Mouse (Mus musculus): ENCODE data around the gene Usp9x. TPM values are rescaled to one million over a fixed set of nuclear protein-coding genes. Genes with fewer than 3 reads are reported as not detected.

The Usp9x gene
- total RNA-seq, 2 experiments from 2014 or later, result 130 TPM

DNA sequence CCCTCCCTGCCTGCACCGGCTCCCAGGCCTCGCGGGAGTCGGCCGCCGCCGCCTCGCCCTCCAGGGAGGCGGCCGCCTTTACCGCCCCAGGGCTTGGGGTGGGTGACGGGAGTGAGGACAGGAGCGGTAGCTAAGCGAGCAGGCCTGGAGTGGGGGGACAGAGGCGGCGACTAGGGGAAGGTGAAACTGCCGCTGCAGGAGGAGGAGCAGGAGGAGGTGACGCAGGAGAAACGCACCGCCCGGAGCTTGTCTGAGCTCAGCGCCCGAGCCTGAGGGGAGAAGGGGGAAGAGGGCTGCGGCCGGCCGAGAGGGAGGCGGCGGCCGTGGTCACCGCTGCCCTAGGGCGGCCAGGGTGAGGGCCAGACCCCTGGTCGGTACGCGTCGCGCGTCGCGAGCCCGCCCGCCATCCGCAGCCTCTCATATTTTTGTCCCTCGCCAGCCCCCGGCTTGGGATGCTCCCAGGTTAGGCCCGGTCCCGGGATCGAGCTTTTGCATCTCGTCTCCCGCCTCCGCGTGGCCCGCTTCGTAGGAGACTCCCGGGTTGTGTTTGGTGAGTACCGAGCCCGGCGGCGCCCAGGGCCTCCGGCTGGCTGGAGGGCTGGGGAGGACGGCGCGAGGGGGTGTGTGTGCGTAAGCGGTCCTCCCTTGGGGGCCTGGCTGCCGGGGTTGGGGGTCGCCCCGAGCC lies 620 bp downstream of the Usp9x start:
- DNase-seq, result peak; percentile 50 to 53
- intact Hi-C loops (cut with DNase I), result no loop called here

DNA sequence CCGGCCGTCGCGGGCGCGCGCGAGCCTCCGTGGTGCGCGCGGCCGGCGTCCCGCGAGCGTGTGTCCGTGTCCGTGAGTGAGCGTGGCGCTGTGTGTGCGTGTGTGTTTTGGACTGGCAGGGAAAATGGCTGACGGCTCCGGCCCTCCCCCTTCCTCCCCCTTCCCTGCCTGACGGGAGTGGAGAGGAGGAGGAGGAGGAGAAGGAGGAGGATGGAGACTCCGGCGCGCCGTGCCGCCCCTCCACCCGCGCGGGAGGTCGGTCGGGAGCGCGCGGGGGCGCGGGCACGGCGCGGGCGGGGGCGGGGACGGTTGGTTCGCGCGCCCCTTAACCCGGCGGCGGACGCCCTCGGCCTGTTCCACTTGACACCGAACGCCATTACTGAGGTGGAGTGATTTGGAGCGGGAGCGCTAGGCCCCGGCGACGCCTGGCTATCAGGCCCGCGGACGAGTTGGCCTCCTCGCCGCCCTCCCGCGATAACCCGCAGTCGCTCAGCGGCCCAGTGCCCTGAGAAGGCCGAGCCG lies 1.2 kb downstream of the Usp9x start:
- intact Hi-C loops (cut with DNase I), result no loop called here
- DNase-seq, result peak; percentile 58 to 61

DNA sequence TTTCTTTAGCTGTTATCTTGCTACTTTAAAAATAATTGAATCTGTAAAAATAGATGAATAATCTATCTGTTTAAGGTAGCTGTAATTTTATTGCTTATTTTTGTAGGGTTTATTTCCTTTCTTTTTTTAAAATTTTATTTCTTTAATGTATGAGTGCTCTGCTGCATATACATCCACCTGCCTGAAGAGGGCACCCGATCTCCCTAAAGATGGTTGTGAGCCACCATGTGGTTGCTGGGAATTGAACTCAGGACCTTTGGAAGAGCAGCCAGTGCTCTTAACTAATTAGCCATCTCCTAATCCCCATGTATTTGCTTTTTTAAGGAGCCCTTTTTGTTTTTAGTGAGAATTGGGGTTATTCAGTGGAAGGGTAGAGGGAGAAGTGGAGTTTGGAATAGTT lies 14.3 kb downstream of the Usp9x start:
- intact Hi-C loops (cut with DNase I), result no loop called here

DNA sequence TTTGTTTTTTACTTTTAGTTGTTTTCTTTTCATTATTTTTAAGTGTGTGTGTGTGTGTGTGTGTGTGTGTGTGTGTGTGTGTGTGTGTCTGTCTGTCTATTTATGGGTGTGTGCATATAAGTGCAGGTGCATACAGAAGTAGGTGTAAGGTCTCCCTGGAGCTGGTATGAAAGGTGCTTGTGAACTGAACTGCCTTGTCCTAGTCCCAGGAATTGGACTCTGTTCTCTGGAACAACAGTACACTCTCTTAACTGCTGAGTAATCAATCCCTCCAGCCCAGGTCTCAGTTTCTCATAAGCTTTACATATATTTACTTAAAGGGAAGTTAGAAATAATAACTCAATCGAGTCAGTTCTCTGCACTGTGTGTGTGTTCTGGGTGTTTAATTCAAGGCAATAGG lies 25.7 kb downstream of the Usp9x start:
- intact Hi-C loops (cut with DNase I), result no loop called here
- DNase-seq, result no peak

More for the DNA sequence above, 14.3 kb downstream of the Usp9x start:
- DNase-seq, result no peak

DNA sequence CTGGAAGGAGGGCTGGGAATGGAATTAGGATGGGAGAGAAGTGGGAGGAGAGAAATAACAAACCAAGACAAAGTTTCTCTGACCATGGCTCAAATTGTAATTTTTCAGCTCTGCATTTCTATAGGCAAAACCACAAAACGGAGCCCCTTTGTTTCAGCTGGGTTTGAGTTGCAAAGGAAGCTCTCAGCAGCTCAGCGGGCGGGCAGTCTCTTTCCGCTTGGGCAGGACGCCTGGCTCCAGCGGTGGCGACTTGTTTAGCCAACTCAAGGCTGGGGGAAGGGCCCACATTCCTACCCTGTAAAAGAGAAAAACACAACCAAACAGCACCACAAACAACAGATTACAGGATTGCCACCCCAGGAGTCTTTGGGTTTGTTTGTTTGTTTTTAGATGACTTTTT lies 135.2 kb downstream of the Usp9x start:
- no peak for DNase-seq
- intact Hi-C loops (cut with DNase I), result no loop called here

DNA sequence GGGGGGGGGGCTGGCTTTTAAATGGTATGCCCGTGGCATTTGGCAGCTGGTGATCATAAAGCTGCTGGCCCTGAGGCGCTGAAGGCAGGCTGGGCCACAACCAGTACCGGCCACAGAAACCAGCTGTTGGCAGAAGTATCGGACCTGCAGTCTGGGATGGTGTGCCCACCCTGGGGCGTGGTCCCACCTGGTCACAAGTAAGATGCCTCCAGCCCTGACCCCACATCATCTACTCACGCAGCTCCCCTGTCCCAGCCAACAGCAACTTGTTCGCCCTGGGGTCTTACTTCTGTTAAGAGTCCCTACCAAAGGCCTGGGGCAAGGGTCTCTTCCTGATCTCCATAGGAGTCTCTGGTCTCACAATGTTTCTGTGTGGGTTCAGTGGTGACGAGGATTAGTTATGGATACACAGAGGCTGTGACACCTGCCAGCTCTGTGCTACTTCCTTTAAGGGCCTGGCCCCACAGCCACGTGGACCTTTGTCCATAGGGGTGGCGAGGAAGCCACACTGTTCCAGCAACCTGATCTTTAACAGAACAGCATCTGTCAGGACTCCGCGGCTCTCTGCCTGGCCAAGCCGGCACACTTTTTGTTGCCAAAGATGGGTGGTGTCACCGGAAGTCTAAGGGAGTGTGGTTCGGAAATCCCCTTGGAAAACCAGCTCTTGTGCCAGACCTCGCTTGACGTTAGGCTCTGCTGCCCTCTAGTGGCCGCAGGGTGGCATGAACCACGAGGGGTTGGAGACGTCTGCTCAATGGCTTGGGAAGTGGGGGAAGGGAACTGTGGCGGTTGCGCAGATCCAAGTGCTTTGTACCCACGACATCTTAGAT lies 136.4 kb downstream of the Usp9x start:
- peak; percentile 84 to 86 for DNase-seq
- intact Hi-C loops (cut with DNase I), result no loop called here

DNA sequence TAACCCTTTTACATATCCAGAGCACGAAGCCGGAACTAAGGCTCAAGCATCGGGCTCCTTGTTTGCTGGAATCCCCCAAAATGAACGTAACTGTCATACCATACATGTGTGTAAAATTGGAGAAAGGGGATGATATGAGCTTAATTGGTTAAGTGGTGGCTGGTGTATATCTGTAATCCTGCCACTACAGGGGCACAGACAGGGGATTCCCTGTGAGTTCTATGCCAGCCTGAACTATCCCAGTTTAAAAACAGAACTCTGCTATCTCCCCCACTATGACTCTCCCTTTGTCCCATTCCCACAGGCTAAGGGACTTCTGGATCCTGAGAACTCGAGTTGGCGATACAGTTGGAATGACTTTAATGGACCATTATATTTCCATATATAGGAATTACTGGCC lies 137.1 kb downstream of the Usp9x start:
- intact Hi-C loops (cut with DNase I), result no loop called here
- no peak for DNase-seq

DNA sequence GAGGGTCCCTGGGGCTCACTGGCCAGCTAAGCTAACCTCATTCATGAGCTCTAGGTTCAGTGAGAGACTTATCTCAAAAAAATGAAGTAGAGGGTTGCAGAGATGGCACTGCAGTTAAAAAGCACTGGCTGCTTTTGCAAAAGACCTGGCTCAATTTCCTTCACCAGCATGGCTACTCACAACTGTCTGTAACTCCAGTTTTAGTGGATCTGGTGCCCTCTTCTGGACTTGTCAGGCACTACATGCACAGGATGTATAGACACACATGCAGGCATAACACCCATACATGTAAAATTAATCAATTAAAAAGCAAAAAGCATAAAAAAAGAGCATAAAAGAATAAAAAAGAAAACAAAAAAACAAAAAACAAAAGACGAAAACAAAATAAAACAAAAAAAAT lies 143.0 kb downstream of the Usp9x start:
- DNase-seq, result no peak
- intact Hi-C loops (cut with DNase I), result no loop called here

Other genes with a start within 250 kb of the Usp9x start
- 100 to 1,000 TPM in 1 of 2 experiments, 10 to 100 TPM in 1; 91.8 to 165 TPM for gene Ddx3x, start 209.5 kb downstream of the Usp9x start, total RNA-seq (2021)